Mouse (Mus musculus) bone marrow, adult 2 months (tissue): ENCODE measurements around the gene Pkd1.

Source experiments
- CTCF ChIP-seq: fragments of 200-500 bp; IDR thresholded peaks from 2 replicates; pipeline ENCODE4 v1.5.1; 2011; ENCODE audit warnings: low read length, control low read depth; ENCODE audit not compliant: control insufficient read depth, insufficient read depth
- POLR2A ChIP-seq: fragments of 200-500 bp; IDR thresholded peaks from 2 replicates; pipeline ENCODE4 v1.6.1; 2011; ENCODE audit warnings: low read depth, mild to moderate bottlenecking, control low read depth, low read length, borderline replicate concordance; ENCODE audit not compliant: control insufficient read depth

GRCm38 (mm10) chr17:24596073-24596466, 46.4 kb downstream of the Pkd1 start:
- TF ChIP-seq CTCF = no peak
- no peak for TF ChIP-seq POLR2A
